Mouse (Mus musculus) ES-Bruce4 (cell line): ENCODE results near the gene Fgfr2.

ENCODE experiments used
- CTCF ChIP-seq: IDR thresholded peaks from one replicate; pipeline ENCODE4 v1.8.1; 2011; ENCODE audit warnings: low read depth, low read length
- EP300 ChIP-seq: IDR thresholded peaks from 2 replicates; pipeline ENCODE4 v1.6.1; 2011; ENCODE audit warnings: low read depth, low read length; ENCODE audit not compliant: insufficient read depth
- POLR2A ChIP-seq: IDR thresholded peaks from one replicate; pipeline ENCODE4 v1.8.1; 2011; ENCODE audit warnings: low read length; ENCODE audit not compliant: insufficient read depth

DNA sequence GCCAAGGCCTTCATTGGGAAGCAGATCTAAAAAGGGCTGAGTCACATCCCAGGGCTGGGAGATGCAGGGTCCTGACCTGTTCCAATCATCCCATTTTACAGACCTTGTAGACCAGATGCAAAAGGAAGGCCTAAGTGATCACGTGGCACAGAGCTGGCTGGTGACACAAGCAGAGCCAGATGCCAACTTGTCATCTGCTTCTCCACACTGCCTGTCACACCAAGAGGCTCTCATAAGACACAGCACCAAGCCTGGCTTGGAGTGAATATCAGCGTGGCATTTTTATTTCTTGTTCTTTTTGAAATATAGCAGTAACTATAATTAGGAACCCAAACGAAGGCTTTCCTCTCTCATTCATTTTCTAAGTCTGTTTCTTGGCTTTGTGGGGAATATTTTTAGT is 858.4 kb downstream of the Fgfr2 start:
- TF ChIP-seq CTCF (no peak), POLR2A (no peak), EP300 (no peak)
